Mouse (Mus musculus): ENCODE measurements around the gene Pald1. TPM values are rescaled to one million over a fixed set of nuclear protein-coding genes. Genes with fewer than 3 reads are reported as not detected.
A peak's percentile ranks its signal among the peaks of the same experiment; 100 is the strongest.

Pald1 gene
- polyA plus RNA-seq, 1 experiment, result 5.3 TPM

DNA sequence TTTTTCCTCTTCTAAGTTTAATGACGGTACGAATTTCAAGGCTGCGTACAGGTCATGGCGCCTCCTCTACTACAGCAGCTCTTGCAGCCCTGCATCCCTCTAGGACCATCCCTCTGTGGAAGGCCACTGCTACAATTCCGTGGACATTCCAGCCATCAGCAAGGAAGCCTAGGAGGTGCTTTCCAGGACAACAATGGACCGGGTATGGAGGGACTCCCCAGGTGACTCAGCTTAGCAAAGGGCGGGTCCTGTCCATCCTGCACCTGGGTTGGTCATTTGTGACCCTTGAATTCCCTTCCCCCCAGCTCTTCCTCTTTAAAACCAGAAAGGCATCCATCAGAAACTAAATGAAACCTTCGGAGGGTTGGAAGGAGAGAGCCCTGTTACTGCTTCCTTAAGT lies 22.7 kb downstream of the Pald1 start:
- no peak overlapping the region for H3K4me3 ChIP-seq (ENCODE audit: insufficient read depth, low read length)
- TF ChIP-seq CTCF (IDR thresholded peaks at IDR 0.05; ENCODE audit: low read depth, low read length) (no peak), POLR2A (IDR thresholded peaks at IDR 0.05; ENCODE audit: borderline replicate concordance, low read depth, low read length) (no peak)
- peaks cover 3% of the 10 kb centered on the region for H3K4me1 ChIP-seq (ENCODE audit: control insufficient read depth, insufficient read depth, low read length)
- H3K27ac ChIP-seq (ENCODE audit: insufficient read depth, low read depth, low read length), result no peak overlapping the region

- Histone ChIP-seq H3K4me3 (ENCODE audit: insufficient read depth, low read length) (no peak overlapping the region), H3K4me1 (ENCODE audit: control insufficient read depth, insufficient read depth, low read length) (no peaks in the 10 kb centered on the region), H3K27ac (ENCODE audit: insufficient read depth, low read depth, low read length) (no peak overlapping the region)
- TF ChIP-seq POLR2A (IDR thresholded peaks at IDR 0.05; ENCODE audit: borderline replicate concordance, low read depth, low read length) (no peak), CTCF (IDR thresholded peaks at IDR 0.05; ENCODE audit: low read depth, low read length) (no peak)
Measured at GRCm38 (mm10) chr10:61359411-61359810, 23.9 kb downstream of the Pald1 start.

GRCm38 (mm10) chr10:61357658-61358057 lies 25.7 kb downstream of the Pald1 start:
- Histone ChIP-seq H3K27ac (ENCODE audit: insufficient read depth, low read depth, low read length) (no peak overlapping the region), H3K4me3 (ENCODE audit: insufficient read depth, low read length) (no peak overlapping the region), H3K4me1 (ENCODE audit: control insufficient read depth, insufficient read depth, low read length) (no peaks in the 10 kb centered on the region)
- no peak for TF ChIP-seq CTCF (IDR thresholded peaks at IDR 0.05; ENCODE audit: low read depth, low read length)
- TF ChIP-seq POLR2A (IDR thresholded peaks at IDR 0.05; ENCODE audit: borderline replicate concordance, low read depth, low read length), result no peak

DNA sequence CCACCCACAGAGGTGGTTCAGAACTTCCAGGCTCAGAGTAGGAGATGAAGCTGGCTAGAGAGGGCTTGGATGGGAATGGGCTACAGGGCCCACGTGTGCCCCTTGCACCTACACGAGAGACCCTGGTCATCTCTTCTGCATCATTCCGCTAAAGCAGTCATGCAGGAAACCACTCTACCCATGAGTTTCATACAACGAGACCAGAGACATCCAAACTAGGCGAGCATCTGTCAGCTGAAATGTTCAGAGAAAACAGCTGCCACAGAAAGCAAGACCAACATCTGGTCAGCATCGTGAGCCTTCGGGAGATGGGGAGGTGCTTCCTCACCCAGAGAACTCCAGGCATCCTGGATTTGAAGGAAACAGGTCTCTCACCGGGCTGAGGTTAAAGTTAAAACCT lies 26.8 kb downstream of the Pald1 start:
- no peaks in the 10 kb centered on the region for H3K4me1 ChIP-seq (ENCODE audit: control insufficient read depth, insufficient read depth, low read length)
- TF ChIP-seq CTCF (IDR thresholded peaks at IDR 0.05; ENCODE audit: low read depth, low read length) (no peak), POLR2A (IDR thresholded peaks at IDR 0.05; ENCODE audit: borderline replicate concordance, low read depth, low read length) (no peak)
- no peak overlapping the region for H3K4me3 ChIP-seq (ENCODE audit: insufficient read depth, low read length)
- H3K27ac ChIP-seq (ENCODE audit: insufficient read depth, low read depth, low read length), result no peak overlapping the region

GRCm38 (mm10) chr10:61356095-61356494 lies 27.2 kb downstream of the Pald1 start:
- Histone ChIP-seq H3K4me3 (ENCODE audit: insufficient read depth, low read length) (no peak overlapping the region), H3K4me1 (ENCODE audit: control insufficient read depth, insufficient read depth, low read length) (no peaks in the 10 kb centered on the region), H3K27ac (ENCODE audit: insufficient read depth, low read depth, low read length) (no peak overlapping the region)
- no peak for TF ChIP-seq POLR2A (IDR thresholded peaks at IDR 0.05; ENCODE audit: borderline replicate concordance, low read depth, low read length)
- no peak for TF ChIP-seq CTCF (IDR thresholded peaks at IDR 0.05; ENCODE audit: low read depth, low read length)

GRCm38 (mm10) chr10:61355611-61356010 lies 27.7 kb downstream of the Pald1 start:
- Histone ChIP-seq H3K4me3 (ENCODE audit: insufficient read depth, low read length) (no peak overlapping the region), H3K27ac (ENCODE audit: insufficient read depth, low read depth, low read length) (no peak overlapping the region), H3K4me1 (ENCODE audit: control insufficient read depth, insufficient read depth, low read length) (no peaks in the 10 kb centered on the region)
- TF ChIP-seq CTCF (IDR thresholded peaks at IDR 0.05; ENCODE audit: low read depth, low read length), result no peak

DNA sequence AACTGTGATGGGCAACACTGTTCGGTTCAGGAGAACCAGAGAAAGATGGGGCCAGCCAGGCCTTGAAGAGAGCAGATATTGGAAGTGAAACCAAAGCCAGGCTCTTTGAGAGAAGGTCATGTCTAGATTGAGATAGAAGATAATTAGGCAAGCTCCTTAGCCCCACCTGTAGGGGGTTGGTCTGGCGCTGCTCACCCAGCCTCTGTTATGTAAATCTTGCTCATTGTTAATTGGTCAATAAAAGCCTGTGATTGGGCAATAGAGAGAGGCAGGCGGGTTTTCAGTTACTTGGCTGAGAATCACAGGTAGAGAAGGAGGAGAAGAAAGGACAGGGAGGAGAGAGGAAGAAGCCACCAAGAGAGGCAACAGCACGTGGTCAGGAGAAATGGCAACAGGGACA lies 32.1 kb downstream of the Pald1 start:
- Histone ChIP-seq H3K4me3 (ENCODE audit: insufficient read depth, low read length) (no peak overlapping the region), H3K27ac (ENCODE audit: insufficient read depth, low read depth, low read length) (no peak overlapping the region), H3K4me1 (ENCODE audit: control insufficient read depth, insufficient read depth, low read length) (peaks cover under 1% of the 10 kb centered on the region; the same call in 1 of the 2 replicates)
- TF ChIP-seq CTCF (IDR thresholded peaks at IDR 0.05; ENCODE audit: low read depth, low read length) (no peak), POLR2A (IDR thresholded peaks at IDR 0.05; ENCODE audit: borderline replicate concordance, low read depth, low read length) (no peak)

DNA sequence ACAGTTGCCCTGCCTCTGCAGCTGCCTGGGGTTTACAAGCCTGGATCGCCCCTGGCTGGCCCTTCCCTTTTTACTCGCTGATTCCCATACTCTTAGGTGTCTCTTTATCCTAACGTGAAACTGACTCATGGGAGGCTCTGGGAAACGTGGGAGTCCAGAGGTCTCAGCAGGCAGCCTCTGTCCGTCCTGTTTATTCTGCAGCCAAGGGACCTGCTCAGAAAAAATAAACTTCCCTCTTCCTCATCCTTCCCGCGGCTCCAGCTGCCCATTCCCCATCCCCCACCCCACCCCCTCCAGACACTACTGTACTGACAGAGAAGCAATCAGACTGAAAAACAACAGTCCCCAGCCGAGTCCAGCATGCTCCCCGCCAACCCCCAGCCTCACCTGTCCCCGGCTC lies 37.0 kb downstream of the Pald1 start:
- TF ChIP-seq POLR2A (IDR thresholded peaks at IDR 0.05; ENCODE audit: borderline replicate concordance, low read depth, low read length) (no peak), CTCF (IDR thresholded peaks at IDR 0.05; ENCODE audit: low read depth, low read length) (no peak)
- peaks cover 2% of the 10 kb centered on the region; the same call in 1 of the 2 replicates for H3K4me1 ChIP-seq (ENCODE audit: control insufficient read depth, insufficient read depth, low read length)
- no peak overlapping the region for H3K27ac ChIP-seq (ENCODE audit: insufficient read depth, low read depth, low read length)
- no peak overlapping the region for H3K4me3 ChIP-seq (ENCODE audit: insufficient read depth, low read length)

DNA sequence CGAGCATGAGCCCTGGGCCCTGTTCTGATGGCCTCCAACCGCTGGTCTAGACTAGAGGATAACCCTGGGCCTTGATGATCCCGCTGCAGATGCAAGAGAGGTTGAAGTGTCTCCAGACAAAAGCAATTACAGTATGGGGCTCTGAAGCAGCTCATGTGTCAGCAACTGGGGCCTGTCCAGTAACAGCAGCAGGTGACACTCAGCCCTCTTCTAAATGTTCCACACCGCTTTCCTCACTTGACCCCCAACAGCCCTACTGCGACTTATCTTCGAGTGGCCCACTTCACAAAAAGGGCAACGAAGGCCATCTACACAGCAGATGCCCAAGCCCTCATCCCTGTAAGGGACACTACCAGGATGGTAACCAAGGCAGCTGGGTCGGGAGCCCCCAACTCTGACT lies 38.2 kb downstream of the Pald1 start:
- no peak for TF ChIP-seq POLR2A (IDR thresholded peaks at IDR 0.05; ENCODE audit: borderline replicate concordance, low read depth, low read length)
- no peak overlapping the region for H3K4me3 ChIP-seq (ENCODE audit: insufficient read depth, low read length)
- no peak overlapping the region for H3K27ac ChIP-seq (ENCODE audit: insufficient read depth, low read depth, low read length)
- peaks cover 2% of the 10 kb centered on the region; the same call in 1 of the 2 replicates for H3K4me1 ChIP-seq (ENCODE audit: control insufficient read depth, insufficient read depth, low read length)

- TF ChIP-seq POLR2A (IDR thresholded peaks at IDR 0.05; ENCODE audit: borderline replicate concordance, low read depth, low read length), result no peak
- TF ChIP-seq CTCF (IDR thresholded peaks at IDR 0.05; ENCODE audit: low read depth, low read length), result peak; percentile 97
- Histone ChIP-seq H3K27ac (ENCODE audit: insufficient read depth, low read depth, low read length) (no peak overlapping the region), H3K4me3 (ENCODE audit: insufficient read depth, low read length) (no peak overlapping the region), H3K4me1 (ENCODE audit: control insufficient read depth, insufficient read depth, low read length) (peaks cover 2% of the 10 kb centered on the region; the same call in 1 of the 2 replicates)
Measured at GRCm38 (mm10) chr10:61343950-61344349, 39.4 kb downstream of the Pald1 start.

DNA sequence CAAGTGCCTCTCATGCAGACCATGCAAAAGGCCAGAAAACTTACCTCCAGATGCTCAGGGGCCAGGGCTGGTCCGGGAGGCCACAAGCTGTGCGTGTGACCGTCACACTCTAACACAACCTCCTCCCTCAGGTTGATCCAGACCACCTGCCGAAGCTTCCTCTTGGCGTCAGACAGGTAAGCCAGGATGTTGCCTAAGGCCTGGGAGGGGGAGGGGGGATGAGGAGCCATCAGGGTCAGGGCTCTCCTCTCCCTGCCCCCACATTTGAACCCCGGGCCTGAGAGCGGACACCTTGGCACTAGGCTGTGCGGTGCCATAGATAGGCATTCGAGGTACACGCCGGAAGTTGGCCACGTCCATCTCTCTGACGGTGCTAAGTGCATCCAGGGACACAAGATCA lies 40.6 kb downstream of the Pald1 start:
- Histone ChIP-seq H3K27ac (ENCODE audit: insufficient read depth, low read depth, low read length) (no peak overlapping the region), H3K4me3 (ENCODE audit: insufficient read depth, low read length) (no peak overlapping the region), H3K4me1 (ENCODE audit: control insufficient read depth, insufficient read depth, low read length) (peaks cover 2% of the 10 kb centered on the region; the same call in 1 of the 2 replicates)
- TF ChIP-seq CTCF (IDR thresholded peaks at IDR 0.05; ENCODE audit: low read depth, low read length), result no peak
- TF ChIP-seq POLR2A (IDR thresholded peaks at IDR 0.05; ENCODE audit: borderline replicate concordance, low read depth, low read length), result no peak
